Mouse (Mus musculus) ES-E14 (cell line): ENCODE results near the gene Zfp106. TPM values are rescaled to one million over a fixed set of nuclear protein-coding genes. Genes with fewer than 3 reads are reported as not detected.

ENCODE experiments used
- DNase-seq: peaks from one replicate; pipeline ENCODE4 v3.0.0-alpha.2; 2013; ENCODE audit warnings: low read depth, low spot score
- H3K27ac ChIP-seq: 2 replicates; pipeline ENCODE4 v1.5.1; 2012; ENCODE audit warnings: low read depth, mild to moderate bottlenecking, low read length, moderate library complexity, mixed read lengths; ENCODE audit not compliant: poor library complexity, insufficient read depth, severe bottlenecking
- H3K36me3 ChIP-seq: 2 replicates; pipeline ENCODE4 v1.6.1; 2012; ENCODE audit warnings: mild to moderate bottlenecking, low read length, moderate library complexity, mixed read lengths; ENCODE audit not compliant: control insufficient read depth, poor library complexity, insufficient read depth, severe bottlenecking
- H3K4me1 ChIP-seq, 2 experiments: fragments of 150-350 bp in 1 of 2; sonication (generic) in 1 of 2; 2 replicates each; pipeline ENCODE4 v1.6.1; 2012; ENCODE audit warnings: low read length in 2 of 2, mild to moderate bottlenecking in 1 of 2, mixed read lengths in 1 of 2; ENCODE audit not compliant: control insufficient read depth in 2 of 2, insufficient read depth in 2 of 2, poor library complexity in 1 of 2
- H3K4me3 ChIP-seq, 2 experiments: fragments of 150-350 bp in 1 of 2; sonication (generic) in 1 of 2; 2 replicates each; pipeline ENCODE4 v1.5.1; 2012; ENCODE audit warnings: low read length in 2 of 2, low read depth in 1 of 2, mild to moderate bottlenecking in 1 of 2, mixed read lengths in 1 of 2; ENCODE audit not compliant: insufficient read depth in 1 of 2, poor library complexity in 1 of 2, severe bottlenecking in 1 of 2
- H3K9ac ChIP-seq: 2 replicates; pipeline ENCODE4 v1.6.1; 2012; ENCODE audit warnings: low read depth, mild to moderate bottlenecking, low read length, mixed read lengths; ENCODE audit not compliant: poor library complexity, insufficient read depth, severe bottlenecking
- H3K9me3 ChIP-seq: fragments of 150-350 bp; sonication (generic); 2 replicates; pipeline ENCODE4 v1.6.1; 2012; ENCODE audit warnings: low read depth, mild to moderate bottlenecking, low read length; ENCODE audit not compliant: control insufficient read depth, insufficient read depth
- CHD2 ChIP-seq: IDR thresholded peaks from 2 replicates; pipeline ENCODE4 v1.6.1; 2014; ENCODE audit warnings: mild to moderate bottlenecking, low read depth, low read length, inconsistent platforms
- HCFC1 ChIP-seq: IDR thresholded peaks from 2 replicates; pipeline ENCODE4 v1.6.1; 2012; ENCODE audit warnings: low read length, inconsistent platforms, borderline replicate concordance; ENCODE audit not compliant: insufficient read depth
- MAFK ChIP-seq: IDR thresholded peaks from 2 replicates; pipeline ENCODE4 v1.6.1; 2014; ENCODE audit warnings: mild to moderate bottlenecking, low read depth, low read length, inconsistent platforms; ENCODE audit not compliant: insufficient read depth
- ZC3H11A ChIP-seq: IDR thresholded peaks from 2 replicates; pipeline ENCODE4 v1.6.1; 2012; ENCODE audit warnings: low read depth, mild to moderate bottlenecking, inconsistent platforms, low read length, borderline replicate concordance
- ZNF384 ChIP-seq: IDR thresholded peaks from 2 replicates; pipeline ENCODE4 v1.6.1; 2012; ENCODE audit warnings: low read depth, low read length, inconsistent platforms
- in situ Hi-C, 2 experiments: fragments of 600-800 bp; cut with MboI; formaldehyde crosslinking; loops; one replicate each; pipeline ENCODE4 v1.15.1; 2025; ENCODE audit warnings: low sequenced_read_pairs in 2 of 2, inconsistent platforms in 1 of 2; ENCODE audit not compliant: unreplicated experiment in 2 of 2
- total RNA-seq: library from RNA; depleted of rRNA; stranded (reverse); fragments of 300-350 nt; gene quantifications from 2 replicates; pipeline ENCODE4 v1.2.3, GENCODE M21; 2012

The Zfp106 gene
- total RNA-seq, 1 experiment = 117 TPM

GRCm38 (mm10) chr2:120476277-120477087 is 87.2 kb downstream of the Zfp106 start:
- peak overlapping the region; percentile 13 to 23; a peak in 2 of 4 replicates for H3K4me3 ChIP-seq
- H3K4me1 ChIP-seq = peaks cover 0 to 25% of the 10 kb centered on the region in 2 experiments; a peak in 2 of 4 replicates
- no peaks in the 10 kb centered on the region for H3K36me3 ChIP-seq
- H3K9ac ChIP-seq = peak overlapping the region; percentile 9; the same call in 1 of the 2 replicates
- in situ Hi-C loops = no loop called here
- TF ChIP-seq ZNF384 (no peak), ZC3H11A (no peak), HCFC1 (no peak), CHD2 (no peak), MAFK (no peak)
- H3K27ac ChIP-seq = peak overlapping the region; percentile 63; the same call in 1 of the 2 replicates
- no peaks in the 10 kb centered on the region for H3K9me3 ChIP-seq
- peak; percentile 22 for DNase-seq

GRCm38 (mm10) chr2:120470856-120471255 is 92.8 kb downstream of the Zfp106 start:
- H3K36me3 ChIP-seq = no peaks in the 10 kb centered on the region
- DNase-seq = no peak
- H3K4me3 ChIP-seq = no peak overlapping the region
- H3K9me3 ChIP-seq = no peaks in the 10 kb centered on the region
- TF ChIP-seq ZC3H11A (no peak), MAFK (no peak)
- in situ Hi-C loops = no loop called here
- H3K9ac ChIP-seq = no peak overlapping the region
- no peak overlapping the region for H3K27ac ChIP-seq
- peaks cover 0 to 11% of the 10 kb centered on the region in 2 experiments; a peak in 2 of 4 replicates for H3K4me1 ChIP-seq

- Histone ChIP-seq H3K9me3 (no peaks in the 10 kb centered on the region), H3K4me3 (no peak overlapping the region), H3K4me1 (peaks cover 0 to 8% of the 10 kb centered on the region in 2 experiments; a peak in 2 of 4 replicates), H3K9ac (no peak overlapping the region), H3K36me3 (no peaks in the 10 kb centered on the region), H3K27ac (no peak overlapping the region)
- TF ChIP-seq CHD2 = no peak
- TF ChIP-seq MAFK = no peak
- no peak for DNase-seq
- in situ Hi-C loops = no loop called here
Measured at GRCm38 (mm10) chr2:120469715-120470114, 93.9 kb downstream of the Zfp106 start.

GRCm38 (mm10) chr2:120469220-120469619 is 94.4 kb downstream of the Zfp106 start:
- in situ Hi-C loops = no loop called here
- no peaks in the 10 kb centered on the region for H3K9me3 ChIP-seq
- H3K4me3 ChIP-seq = no peak overlapping the region
- TF ChIP-seq ZNF384 (no peak), ZC3H11A (no peak), CHD2 (no peak), HCFC1 (no peak), MAFK (no peak)
- peaks cover 0 to 8% of the 10 kb centered on the region in 2 experiments; a peak in 2 of 4 replicates for H3K4me1 ChIP-seq
- H3K9ac ChIP-seq = no peak overlapping the region
- DNase-seq = no peak
- H3K27ac ChIP-seq = no peak overlapping the region
- H3K36me3 ChIP-seq = no peaks in the 10 kb centered on the region

- H3K36me3 ChIP-seq = no peaks in the 10 kb centered on the region
- H3K4me3 ChIP-seq = no peak overlapping the region
- TF ChIP-seq ZC3H11A (no peak), CHD2 (no peak), HCFC1 (no peak), MAFK (no peak), ZNF384 (no peak)
- no peak overlapping the region for H3K9ac ChIP-seq
- DNase-seq = no peak
- no peak overlapping the region for H3K27ac ChIP-seq
- H3K9me3 ChIP-seq = no peaks in the 10 kb centered on the region
- in situ Hi-C loops = no loop called here
- peaks cover 0 to 3% of the 10 kb centered on the region in 2 experiments; a peak in 2 of 4 replicates for H3K4me1 ChIP-seq
Measured at GRCm38 (mm10) chr2:120468011-120468410, 95.6 kb downstream of the Zfp106 start.
